Mouse (Mus musculus): ENCODE measurements around the gene Tlr2.

DNA sequence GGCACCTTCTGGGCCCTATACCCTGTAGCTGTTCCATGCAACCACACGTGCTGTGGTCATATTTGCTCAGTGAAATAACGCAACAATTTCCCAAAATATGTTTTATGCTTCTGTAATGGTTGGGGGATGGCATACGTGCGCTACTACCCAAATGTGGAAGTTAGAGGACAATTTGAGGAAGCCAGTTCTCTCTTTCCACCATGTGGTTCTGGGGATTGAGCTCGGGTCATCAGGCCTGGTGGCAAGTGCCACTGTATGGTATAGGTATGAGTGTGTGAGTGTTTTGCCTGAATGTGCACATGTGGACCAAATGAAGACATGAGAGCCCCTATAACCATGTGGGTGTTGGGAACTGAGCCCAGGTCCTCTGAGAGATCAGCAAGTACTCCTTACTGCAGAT, 2.1 kb downstream of the Tlr2 start:
- TF ChIP-seq CHD2 (IDR thresholded peaks at IDR 0.05; ENCODE audit: low read depth, low read length), result no peak
- no peak for TF ChIP-seq HCFC1 (IDR thresholded peaks at IDR 0.05; ENCODE audit: borderline replicate concordance, insufficient read depth, low read length)
- TF ChIP-seq MAFK (IDR thresholded peaks at IDR 0.05; ENCODE audit: insufficient read depth, low read depth, low read length), result no peak

All from ES-E14 (cell line).